Mouse (Mus musculus): Measurements from ENCODE around the gene Rreb1. TPM values are rescaled to one million over a fixed set of nuclear protein-coding genes. Genes with fewer than 3 reads are reported as not detected.

Gene Rreb1
- polyA plus RNA-seq, 1 experiment, result 31.5 TPM

- Histone ChIP-seq H3K9ac (ENCODE audit: low read depth, poor library complexity, severe bottlenecking) (no peak overlapping the region), H3K27ac (ENCODE audit: insufficient read depth, low read length) (no peak overlapping the region), H3K36me3 (ENCODE audit: control insufficient read depth, insufficient read depth, low read length, poor library complexity, severe bottlenecking) (no peaks in the 10 kb centered on the region)
Observed at GRCm38 (mm10) chr13:37802246-37803003, 24.2 kb downstream of the Rreb1 start.

GRCm38 (mm10) chr13:37803244-37803643 lies 25.0 kb downstream of the Rreb1 start:
- Histone ChIP-seq H3K27me3 (ENCODE audit: control insufficient read depth, insufficient read depth, low read length, poor library complexity, severe bottlenecking) (no peaks in the 10 kb centered on the region), H3K9ac (ENCODE audit: low read depth, poor library complexity, severe bottlenecking) (no peak overlapping the region), H3K4me1 (ENCODE audit: control insufficient read depth, insufficient read depth, low read length) (peaks cover 4% of the 10 kb centered on the region), H3K36me3 (ENCODE audit: control insufficient read depth, insufficient read depth, low read length, poor library complexity, severe bottlenecking) (no peaks in the 10 kb centered on the region), H3K9me3 (replicated peaks; ENCODE audit: control insufficient read depth, insufficient read depth, low read length, poor library complexity, severe bottlenecking) (no peaks in the 10 kb centered on the region), H3K27ac (ENCODE audit: insufficient read depth, low read length) (no peak overlapping the region), H3K4me3 (ENCODE audit: low read depth, low read length) (no peak overlapping the region)
- TF ChIP-seq CTCF (IDR thresholded peaks at IDR 0.05; ENCODE audit: low read depth, low read length) (no peak), POLR2A (IDR thresholded peaks at IDR 0.05; ENCODE audit: insufficient read depth, low read length) (no peak), EP300 (IDR thresholded peaks at IDR 0.05; ENCODE audit: insufficient read depth, low read depth, low read length) (no peak)

More at GRCm38 (mm10) chr13:37802246-37803003, 24.2 kb downstream of the Rreb1 start:
- no peaks in the 10 kb centered on the region for H3K9me3 ChIP-seq (replicated peaks; ENCODE audit: control insufficient read depth, insufficient read depth, low read length, poor library complexity, severe bottlenecking)
- no peak for TF ChIP-seq CTCF (IDR thresholded peaks at IDR 0.05; ENCODE audit: low read depth, low read length)
- no peak for TF ChIP-seq EP300 (IDR thresholded peaks at IDR 0.05; ENCODE audit: insufficient read depth, low read depth, low read length)
- TF ChIP-seq POLR2A (IDR thresholded peaks at IDR 0.05; ENCODE audit: insufficient read depth, low read length), result no peak
- H3K4me1 ChIP-seq (ENCODE audit: control insufficient read depth, insufficient read depth, low read length), result peaks cover 4% of the 10 kb centered on the region
- no peak overlapping the region for H3K4me3 ChIP-seq (ENCODE audit: low read depth, low read length)
- no peaks in the 10 kb centered on the region for H3K27me3 ChIP-seq (ENCODE audit: control insufficient read depth, insufficient read depth, low read length, poor library complexity, severe bottlenecking)

GRCm38 (mm10) chr13:37804023-37804422 lies 25.8 kb downstream of the Rreb1 start:
- no peak overlapping the region for H3K9ac ChIP-seq (ENCODE audit: low read depth, poor library complexity, severe bottlenecking)
- H3K27ac ChIP-seq (ENCODE audit: insufficient read depth, low read length), result no peak overlapping the region
- peaks cover 4% of the 10 kb centered on the region for H3K4me1 ChIP-seq (ENCODE audit: control insufficient read depth, insufficient read depth, low read length)
- H3K36me3 ChIP-seq (ENCODE audit: control insufficient read depth, insufficient read depth, low read length, poor library complexity, severe bottlenecking), result no peaks in the 10 kb centered on the region
- no peaks in the 10 kb centered on the region for H3K27me3 ChIP-seq (ENCODE audit: control insufficient read depth, insufficient read depth, low read length, poor library complexity, severe bottlenecking)
- no peak overlapping the region for H3K4me3 ChIP-seq (ENCODE audit: low read depth, low read length)
- TF ChIP-seq EP300 (IDR thresholded peaks at IDR 0.05; ENCODE audit: insufficient read depth, low read depth, low read length), result no peak
- TF ChIP-seq POLR2A (IDR thresholded peaks at IDR 0.05; ENCODE audit: insufficient read depth, low read length), result no peak
- TF ChIP-seq CTCF (IDR thresholded peaks at IDR 0.05; ENCODE audit: low read depth, low read length), result no peak
- H3K9me3 ChIP-seq (replicated peaks; ENCODE audit: control insufficient read depth, insufficient read depth, low read length, poor library complexity, severe bottlenecking), result no peaks in the 10 kb centered on the region

GRCm38 (mm10) chr13:37815001-37815400 lies 36.8 kb downstream of the Rreb1 start:
- Histone ChIP-seq H3K9ac (ENCODE audit: low read depth, poor library complexity, severe bottlenecking) (no peak overlapping the region), H3K4me3 (ENCODE audit: low read depth, low read length) (no peak overlapping the region), H3K27ac (ENCODE audit: insufficient read depth, low read length) (no peak overlapping the region), H3K36me3 (ENCODE audit: control insufficient read depth, insufficient read depth, low read length, poor library complexity, severe bottlenecking) (no peaks in the 10 kb centered on the region), H3K4me1 (ENCODE audit: control insufficient read depth, insufficient read depth, low read length) (no peaks in the 10 kb centered on the region), H3K9me3 (replicated peaks; ENCODE audit: control insufficient read depth, insufficient read depth, low read length, poor library complexity, severe bottlenecking) (no peaks in the 10 kb centered on the region), H3K27me3 (ENCODE audit: control insufficient read depth, insufficient read depth, low read length, poor library complexity, severe bottlenecking) (no peaks in the 10 kb centered on the region; the same call in 1 of the 2 replicates)
- no peak for TF ChIP-seq CTCF (IDR thresholded peaks at IDR 0.05; ENCODE audit: low read depth, low read length)
- no peak for TF ChIP-seq POLR2A (IDR thresholded peaks at IDR 0.05; ENCODE audit: insufficient read depth, low read length)
- TF ChIP-seq EP300 (IDR thresholded peaks at IDR 0.05; ENCODE audit: insufficient read depth, low read depth, low read length), result no peak

- Histone ChIP-seq H3K9me3 (replicated peaks; ENCODE audit: control insufficient read depth, insufficient read depth, low read length, poor library complexity, severe bottlenecking) (no peaks in the 10 kb centered on the region), H3K27me3 (ENCODE audit: control insufficient read depth, insufficient read depth, low read length, poor library complexity, severe bottlenecking) (no peaks in the 10 kb centered on the region; the same call in 1 of the 2 replicates), H3K27ac (ENCODE audit: insufficient read depth, low read length) (no peak overlapping the region), H3K36me3 (ENCODE audit: control insufficient read depth, insufficient read depth, low read length, poor library complexity, severe bottlenecking) (no peaks in the 10 kb centered on the region), H3K4me3 (ENCODE audit: low read depth, low read length) (no peak overlapping the region), H3K4me1 (ENCODE audit: control insufficient read depth, insufficient read depth, low read length) (no peaks in the 10 kb centered on the region), H3K9ac (ENCODE audit: low read depth, poor library complexity, severe bottlenecking) (no peak overlapping the region)
- no peak for TF ChIP-seq EP300 (IDR thresholded peaks at IDR 0.05; ENCODE audit: insufficient read depth, low read depth, low read length)
- no peak for TF ChIP-seq POLR2A (IDR thresholded peaks at IDR 0.05; ENCODE audit: insufficient read depth, low read length)
- TF ChIP-seq CTCF (IDR thresholded peaks at IDR 0.05; ENCODE audit: low read depth, low read length), result no peak
Observed at GRCm38 (mm10) chr13:37816736-37817135, 38.5 kb downstream of the Rreb1 start.

GRCm38 (mm10) chr13:37821413-37821812 lies 43.2 kb downstream of the Rreb1 start:
- Histone ChIP-seq H3K27me3 (ENCODE audit: control insufficient read depth, insufficient read depth, low read length, poor library complexity, severe bottlenecking) (no peaks in the 10 kb centered on the region; the same call in 1 of the 2 replicates), H3K9me3 (replicated peaks; ENCODE audit: control insufficient read depth, insufficient read depth, low read length, poor library complexity, severe bottlenecking) (no peaks in the 10 kb centered on the region), H3K9ac (ENCODE audit: low read depth, poor library complexity, severe bottlenecking) (no peak overlapping the region), H3K27ac (ENCODE audit: insufficient read depth, low read length) (no peak overlapping the region), H3K4me3 (ENCODE audit: low read depth, low read length) (no peak overlapping the region), H3K4me1 (ENCODE audit: control insufficient read depth, insufficient read depth, low read length) (no peaks in the 10 kb centered on the region), H3K36me3 (ENCODE audit: control insufficient read depth, insufficient read depth, low read length, poor library complexity, severe bottlenecking) (no peaks in the 10 kb centered on the region)
- TF ChIP-seq POLR2A (IDR thresholded peaks at IDR 0.05; ENCODE audit: insufficient read depth, low read length) (no peak), EP300 (IDR thresholded peaks at IDR 0.05; ENCODE audit: insufficient read depth, low read depth, low read length) (no peak), CTCF (IDR thresholded peaks at IDR 0.05; ENCODE audit: low read depth, low read length) (peak; percentile 10)

Measured in ES-Bruce4 (cell line).